ENCODE assay signal across 16 mouse cellular contexts in genomic region chr11:44106231-44106630, GRCm38 (mm10).
"Had no signal": no experiment of that assay in that cellular context is flagged by ENCODE, and none has a peak within 500 bp of the region (broad histone marks: within the 10 kb centered on the region; RNA-seq: fewer than 3 reads in every experiment).

No protein-coding gene starts in this region.

- DNase-seq: gastrocnemius, postnatal 14 days; gastrocnemius, postnatal 36 days; heart, adult 11 months; heart, adult 2 months; heart, postnatal 14 days; heart, postnatal 36 days; kidney, adult 11 months; kidney, adult 2 months; kidney, adult 9 months; kidney, postnatal 14 days; kidney, postnatal 36 days; liver; liver, embryonic 13.5 days; liver, postnatal 0 days had no signal

- ATAC-seq: hindbrain, postnatal 0 days; intestine, embryonic 16.5 days; liver, postnatal 0 days had no signal
